18 mouse cellular contexts compared by ENCODE assay signal in the genomic region with DNA sequence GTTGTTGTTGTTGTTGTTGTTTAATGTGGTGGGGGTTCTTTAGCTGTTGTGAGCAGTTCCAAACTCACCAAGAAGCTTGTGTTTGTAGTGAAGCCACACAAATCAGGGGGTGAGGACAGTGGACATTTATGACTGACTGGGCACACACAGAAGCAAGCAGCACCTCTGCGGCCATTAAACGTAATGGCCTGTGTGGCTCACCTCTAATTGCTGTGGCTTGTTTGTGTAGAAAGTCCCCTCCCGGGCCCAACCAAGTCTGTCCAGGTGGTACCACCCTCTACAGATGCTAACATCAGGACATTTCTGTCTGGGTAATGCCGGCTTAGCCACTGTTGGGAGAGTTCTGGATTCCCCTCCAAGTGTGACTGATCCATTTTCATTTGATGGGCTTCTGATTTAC.
"Had no signal": no experiment of that assay in that cellular context is flagged by ENCODE, and none has a peak within 500 bp of the region (broad histone marks: within the 10 kb centered on the region; RNA-seq: fewer than 3 reads in every experiment).

No protein-coding gene starts in this region.

- H3K27ac ChIP-seq: hindbrain, postnatal 0 days; liver, embryonic 12.5 days; midbrain, embryonic 12.5 days; neural tube, embryonic 15.5 days had no signal

- ATAC-seq: hindbrain, postnatal 0 days; intestine, embryonic 16.5 days; liver, embryonic 12.5 days had no signal

- H3K36me3 ChIP-seq: limb, embryonic 13.5 days; liver, embryonic 12.5 days; midbrain, embryonic 12.5 days; neural tube, embryonic 15.5 days had no signal

- DNase-seq: kidney, adult 2 months; kidney, postnatal 36 days; layer of hippocampus, adult 9-11 months; layer of hippocampus, postnatal 36 days; lung, embryonic 14.5 days; lung, postnatal 10 days; lung, postnatal 4 days; right cerebral cortex, adult 18-20 months; right cerebral cortex, postnatal 25 days; thymus, adult 2 months; thymus, postnatal 25 days had no signal

- H3K4me1 ChIP-seq: midbrain, embryonic 12.5 days; neural tube, embryonic 15.5 days had no signal

- H3K9ac ChIP-seq: limb, embryonic 13.5 days; liver, embryonic 12.5 days; lung, embryonic 14.5 days; midbrain, embryonic 12.5 days; neural tube, embryonic 15.5 days had no signal

- H3K27me3 ChIP-seq: limb, embryonic 13.5 days; liver, embryonic 12.5 days; midbrain, embryonic 12.5 days; neural tube, embryonic 15.5 days had no signal

- H3K9me3 ChIP-seq: limb, embryonic 13.5 days; liver, embryonic 12.5 days; midbrain, embryonic 12.5 days; neural tube, embryonic 15.5 days had no signal

- H3K4me3 ChIP-seq: limb, embryonic 13.5 days; liver, embryonic 12.5 days; midbrain, embryonic 12.5 days; myocyte; neural tube, embryonic 15.5 days had no signal

- H3K4me2 ChIP-seq: limb, embryonic 13.5 days; liver, embryonic 12.5 days; lung, embryonic 14.5 days; midbrain, embryonic 12.5 days; neural tube, embryonic 15.5 days had no signal
